Mouse (Mus musculus): ENCODE measurements around the gene Msrb3.
A peak's percentile ranks its signal among the peaks of the same experiment; 100 is the strongest.
"Not testable (repeated sequence)": the region's sequence is repeated elsewhere in the genome, so short reads cannot be mapped to it uniquely, and the experiment has no call there.

Gene Msrb3

DNA sequence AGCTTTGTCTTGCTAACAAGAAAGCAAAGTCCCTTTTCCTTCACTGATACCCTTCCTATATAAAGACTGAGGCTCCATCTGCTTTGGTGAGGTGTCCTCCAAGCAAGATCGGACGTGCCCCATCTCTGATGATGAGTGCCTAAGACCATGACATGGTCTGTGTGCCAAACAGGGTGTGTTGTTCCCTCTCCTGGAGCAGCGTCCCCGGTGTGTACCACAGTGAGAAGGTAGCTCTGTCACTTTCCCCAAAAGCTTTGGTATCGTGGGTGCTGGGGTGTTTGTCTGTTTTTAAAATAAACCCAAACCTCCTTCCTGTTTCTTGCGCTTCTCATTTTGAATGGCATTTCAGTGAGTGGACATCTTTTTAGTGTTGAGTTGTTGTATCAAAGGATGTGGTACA is 139.0 kb downstream of the Msrb3 start:
- no peak for DNase-seq (ENCODE audit: inconsistent age in 2 of 2, low spot score in 1 of 2)

DNA sequence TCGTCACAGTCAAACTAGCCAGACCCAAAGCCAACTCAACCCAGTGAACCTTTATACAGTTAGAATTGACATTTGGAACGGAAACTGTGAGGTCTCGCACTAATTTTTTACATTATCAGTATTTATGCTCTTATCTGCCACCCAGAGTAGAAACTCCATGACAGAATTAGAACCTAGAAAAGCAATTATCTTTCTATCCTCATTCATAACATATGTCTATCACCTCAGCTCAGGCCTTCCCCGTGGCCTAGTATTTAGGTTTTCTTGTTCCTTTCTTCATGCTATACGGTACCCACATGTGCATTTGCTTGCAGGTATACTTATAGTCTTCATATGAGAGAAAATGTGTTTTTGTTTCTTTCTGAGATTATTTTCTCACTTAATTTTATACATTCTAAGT is 146.4 kb downstream of the Msrb3 start:
- no peak for DNase-seq (ENCODE audit: inconsistent age in 2 of 2, low spot score in 1 of 2)

GRCm38 (mm10) chr10:120751821-120752261 is 147.1 kb downstream of the Msrb3 start:
- DNase-seq (ENCODE audit: inconsistent age in 2 of 2, low spot score in 1 of 2) = peak; percentile 72 to 84

GRCm38 (mm10) chr10:120751295-120751722 is 147.6 kb downstream of the Msrb3 start:
- DNase-seq (ENCODE audit: inconsistent age in 2 of 2, low spot score in 1 of 2) = peak; percentile 92 to 96

DNA sequence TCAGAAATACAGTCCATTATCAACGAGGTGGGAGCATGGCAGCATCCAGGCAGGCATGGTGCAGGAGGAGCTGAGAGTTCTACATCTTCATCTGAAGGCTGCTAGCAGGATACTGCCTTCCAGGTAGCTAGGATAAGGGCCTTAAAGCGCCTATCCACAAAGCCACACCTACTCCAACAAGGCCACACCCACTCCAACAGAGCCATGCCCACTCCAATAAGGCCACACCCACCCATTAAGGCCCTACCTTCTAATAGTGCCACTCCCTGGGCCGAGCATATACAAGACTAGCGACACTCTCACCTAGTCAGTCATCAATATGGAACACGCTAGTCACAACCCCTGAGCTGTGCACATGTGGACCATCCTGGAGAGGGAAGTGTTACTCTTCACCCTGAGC is 149.3 kb downstream of the Msrb3 start:
- DNase-seq (ENCODE audit: inconsistent age in 2 of 2, low spot score in 1 of 2) = not testable (repeated sequence)

DNA sequence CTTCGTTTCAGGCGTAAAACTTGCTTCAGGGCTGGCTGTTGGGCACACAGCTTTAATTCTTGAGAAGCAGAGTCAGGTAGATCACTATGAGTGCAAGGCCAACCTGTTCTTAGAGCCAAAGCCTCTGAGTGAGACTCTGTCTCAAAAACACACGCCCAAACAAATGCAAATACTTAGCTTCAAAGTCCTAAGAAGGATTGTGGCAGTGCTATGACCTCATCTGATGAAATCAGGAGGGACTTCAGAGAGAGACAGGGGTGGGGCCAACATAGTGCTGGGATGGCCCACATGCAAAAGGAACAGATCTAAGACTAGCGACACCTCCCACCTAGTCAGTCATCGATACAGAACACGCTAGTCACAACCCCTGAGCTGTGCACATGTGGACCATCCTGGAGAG is 150.7 kb downstream of the Msrb3 start:
- no peak for DNase-seq (ENCODE audit: inconsistent age in 2 of 2, low spot score in 1 of 2)

- peak; percentile 72 to 86 for DNase-seq (ENCODE audit: inconsistent age in 2 of 2, low spot score in 1 of 2)
Measured at GRCm38 (mm10) chr10:120745138-120745856, 153.6 kb downstream of the Msrb3 start.

DNA sequence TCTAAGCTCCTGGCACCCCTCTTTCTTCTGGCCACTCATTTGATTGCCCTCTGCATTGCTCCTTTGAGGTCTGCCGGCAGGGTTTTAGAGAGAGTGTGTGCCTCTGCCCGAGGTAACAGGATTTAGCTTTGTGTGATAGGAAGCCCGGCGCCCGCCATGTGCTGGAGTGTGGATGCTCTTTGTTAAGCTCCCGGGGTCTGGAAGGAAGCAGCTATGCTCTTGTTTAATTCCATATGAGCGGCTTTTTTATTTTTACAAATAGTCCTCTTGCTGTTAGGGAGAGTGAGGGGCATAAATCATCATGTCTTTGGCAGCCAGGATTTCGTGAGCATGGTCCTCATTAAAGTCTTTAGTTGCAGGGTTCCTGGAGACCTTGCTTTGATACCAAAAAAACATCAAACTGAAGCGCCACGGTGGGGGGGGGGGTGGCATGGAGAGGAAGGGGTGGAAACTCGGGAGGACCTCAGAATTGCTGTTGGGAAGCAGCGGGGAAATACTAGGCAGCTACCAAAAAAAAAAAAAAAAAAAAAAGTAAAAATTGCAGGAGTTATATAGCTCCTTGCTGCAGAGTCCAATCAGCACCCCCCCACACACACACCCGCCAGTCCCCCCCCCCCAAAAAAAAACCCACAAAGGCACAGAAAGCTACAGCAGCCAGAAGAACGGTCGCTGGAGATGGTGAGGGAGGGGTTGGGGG is 154.3 kb downstream of the Msrb3 start:
- peak in 1 of 2 experiments; percentile 60 for DNase-seq (ENCODE audit: inconsistent age in 2 of 2, low spot score in 1 of 2)

GRCm38 (mm10) chr10:120736508-120737069 is 162.3 kb downstream of the Msrb3 start:
- no peak for DNase-seq (ENCODE audit: inconsistent age in 2 of 2, low spot score in 1 of 2)

- DNase-seq (ENCODE audit: inconsistent age in 2 of 2, low spot score in 1 of 2) = peak in 1 of 2 experiments; percentile 26
Measured at GRCm38 (mm10) chr10:120735722-120736507, 163.0 kb downstream of the Msrb3 start.

- peak in 1 of 2 experiments; percentile 43 for DNase-seq (ENCODE audit: inconsistent age in 2 of 2, low spot score in 1 of 2)
Measured at GRCm38 (mm10) chr10:120734364-120734763, 164.5 kb downstream of the Msrb3 start.

Data from adrenal gland, adult (tissue).